Mouse (Mus musculus): ENCODE results near the gene Pqbp1. TPM values are rescaled to one million over a fixed set of nuclear protein-coding genes. Genes with fewer than 3 reads are reported as not detected.
A peak's percentile ranks its signal among the peaks of the same experiment; 100 is the strongest.

Gene Pqbp1
- total and polyA plus RNA-seq, 3 experiments: 94.3 to 119 (median 96.6) TPM

- dilution Hi-C loops (cut with MboI; ENCODE audit: extremely low pct_ligation_motif_present, extremely low pct_unique_long_range_greater_than_20kb, low sequenced_read_pairs) (no loop called here), in situ Hi-C loops (cut with MboI; ENCODE audit: low pct_ligation_motif_present, low pct_unique_long_range_greater_than_20kb, low sequenced_read_pairs) (no loop called here)
- Histone ChIP-seq H3K79me2 (replicated peaks; ENCODE audit: control insufficient read depth, extremely low read depth, insufficient read depth, poor library complexity, severe bottlenecking) (peaks cover 27% of the 10 kb centered on the region), H3K27ac (ENCODE audit: insufficient read depth, low read depth) (peak overlapping the region; percentile 98), H3K4me1 (ENCODE audit: control insufficient read depth in 1 of 2, insufficient read depth in 2 of 2) (peaks cover 13 to 71% of the 10 kb centered on the region in 2 experiments), H3K9me3 (replicated peaks; ENCODE audit: low read length) (no peaks in the 10 kb centered on the region), H3K4me3 (replicated peaks in 1 of 3; ENCODE audit: low read depth in 2 of 3, low read length in 2 of 3, poor library complexity in 1 of 3) (no peak overlapping the region), H3K36me3 (replicated peaks in 1 of 2; ENCODE audit: control insufficient read depth in 1 of 2, insufficient read depth in 1 of 2, low read length in 1 of 2) (peaks cover 6 to 11% of the 10 kb centered on the region in 2 experiments), H3K9ac (ENCODE audit: insufficient read depth, low read depth) (peak overlapping the region; percentile 45; the same call in 1 of the 2 replicates), H3K4me2 (ENCODE audit: insufficient read depth, low read depth, poor library complexity, severe bottlenecking) (peak overlapping the region; percentile 80), H3K27me3 (replicated peaks) (no peaks in the 10 kb centered on the region)
- TF ChIP-seq EP300 (IDR thresholded peaks at IDR 0.05; ENCODE audit: low read length) (peak; percentile 80), MXI1 (IDR thresholded peaks at IDR 0.05; ENCODE audit: low read depth, low read length) (peak; percentile 54; the same call in 1 of the 2 replicates), SIN3A (IDR thresholded peaks at IDR 0.05; ENCODE audit: low read length) (no peak), ELF1 (IDR thresholded peaks at IDR 0.05; ENCODE audit: low read depth, low read length) (peak; percentile 38; the same call in 1 of the 2 replicates), MEF2A (IDR thresholded peaks at IDR 0.05; ENCODE audit: borderline replicate concordance, low read depth, low read length) (peak; percentile 97), USF1 (IDR thresholded peaks at IDR 0.05; ENCODE audit: low read depth, low read length) (peak; percentile 65), PAX5 (IDR thresholded peaks at IDR 0.05; ENCODE audit: low read length) (no peak), POLR2AphosphoS2 (IDR thresholded peaks at IDR 0.05; ENCODE audit: low read depth, low read length) (peak; percentile 40; the same call in 1 of the 2 replicates), USF2 (conservative IDR thresholded peaks at IDR 0.05; ENCODE audit: low read depth, low read length) (peak; percentile 17; the same call in 1 of the 2 replicates), BHLHE40 (IDR thresholded peaks at IDR 0.05; ENCODE audit: low read depth, low read length) (peak; percentile 92), SMC3 (IDR thresholded peaks at IDR 0.05; ENCODE audit: low read depth, low read length) (peak; percentile 7; the same call in 1 of the 2 replicates), CHD2 (IDR thresholded peaks at IDR 0.05; ENCODE audit: low read length) (peak; percentile 87), ETS1 (conservative IDR thresholded peaks at IDR 0.05; ENCODE audit: low read depth, low read length) (peak; percentile 86), UBTF (IDR thresholded peaks at IDR 0.05; ENCODE audit: low read depth, low read length) (no peak), TCF12 (IDR thresholded peaks at IDR 0.05; ENCODE audit: low read depth, low read length) (peak; percentile 94; the same call in 1 of the 2 replicates), MYC (IDR thresholded peaks at IDR 0.05; ENCODE audit: low read depth, low read length) (no peak), ZC3H11A (IDR thresholded peaks at IDR 0.05; ENCODE audit: low read depth, low read length) (no peak), MAX (IDR thresholded peaks at IDR 0.05; ENCODE audit: low read length) (peak; percentile 73), KAT2A (IDR thresholded peaks at IDR 0.05; ENCODE audit: insufficient replicate concordance, low read length) (0 out of 2 replicates have a peak, but pooled peaks have one; percentile 20), CTCF (conservative IDR thresholded peaks at IDR 0.05 in 1 of 2, IDR thresholded peaks at IDR 0.05 in 1 of 2; ENCODE audit: low read depth in 2 of 2, low read length in 2 of 2) (no peak), IRF4 (IDR thresholded peaks at IDR 0.05; ENCODE audit: low read depth, low read length) (peak; percentile 77), MAZ (IDR thresholded peaks at IDR 0.05; ENCODE audit: low read depth, low read length) (peak; percentile 96)
- DNase-seq (ENCODE audit: extremely low read depth): peak; percentile 80
Observed at GRCm38 (mm10) chrX:7865343-7865742, 33.7 kb downstream of the Pqbp1 start.

All from CH12.LX (cell line).